Mouse (Mus musculus) limb, embryonic 11.5 days (tissue): ENCODE results near the gene Lrrc49. TPM values are rescaled to one million over a fixed set of nuclear protein-coding genes. Genes with fewer than 3 reads are reported as not detected.

Experiments
- ATAC-seq: fragments of 200-750 bp; cut with Nextera tagmentation; 2 replicates; pipeline ENCODE4 v1.8.0; 2017; ENCODE audit warnings: low read depth; ENCODE audit not compliant: insufficient number of reproducible peaks, low FRiP score, low TSS enrichment
- DNase-seq: peaks from one replicate; pipeline ENCODE4 v3.0.0-alpha.2; 2015; ENCODE audit warnings: low spot score
- H3K27ac ChIP-seq: fragments of 300-500 bp; sonication (generic); replicated peaks from 2 replicates; pipeline ENCODE4 v1.5.1; 2014; ENCODE audit warnings: low read depth, mild to moderate bottlenecking, low read length
- H3K27me3 ChIP-seq: fragments of 300-500 bp; sonication (generic); 2 replicates; pipeline ENCODE4 v1.6.1; 2014; ENCODE audit warnings: mild to moderate bottlenecking, low read length, mixed read lengths; ENCODE audit not compliant: control insufficient read depth, insufficient read depth
- H3K36me3 ChIP-seq: fragments of 300-500 bp; sonication (generic); 2 replicates; pipeline ENCODE4 v1.6.1; 2014; ENCODE audit warnings: mild to moderate bottlenecking, low read length, moderate library complexity, mixed read lengths; ENCODE audit not compliant: control insufficient read depth, insufficient read depth
- H3K4me1 ChIP-seq: fragments of 300-500 bp; sonication (generic); 2 replicates; pipeline ENCODE4 v1.6.1; 2014; ENCODE audit warnings: low read length, mixed read lengths; ENCODE audit not compliant: control insufficient read depth, insufficient read depth
- H3K4me2 ChIP-seq: fragments of 300-500 bp; sonication (generic); 2 replicates; pipeline ENCODE4 v1.6.1; 2014; ENCODE audit warnings: low read depth, mild to moderate bottlenecking, moderate library complexity; ENCODE audit not compliant: severe bottlenecking
- H3K4me3 ChIP-seq: fragments of 300-500 bp; sonication (generic); 2 replicates; pipeline ENCODE4 v1.5.1; 2014; ENCODE audit warnings: low read depth, low read length
- H3K9ac ChIP-seq: fragments of 300-500 bp; sonication (generic); 2 replicates; pipeline ENCODE4 v1.6.1; 2014; ENCODE audit warnings: mild to moderate bottlenecking, low read length
- H3K9me3 ChIP-seq: fragments of 300-500 bp; sonication (generic); 2 replicates; pipeline ENCODE4 v1.6.1; 2016; ENCODE audit warnings: low read length; ENCODE audit not compliant: control insufficient read depth
- WGBS: fragments of 180-500 bp; shearing (Covaris S2); extraction: QIAGEN DNeasy Blood & Tissue Kit; methylation state at CpG from one replicate; pipeline ENCODE4 v1.1.7; 2014; 5-methylcytosine and 5-hydroxymethylcytosine counted together
- polyA plus RNA-seq: library from polyadenylated mRNA; unstranded; fragments of >200 nt; fragmentation: Nextera tagmentation; extraction: Ambion mirVana; gene quantifications from 2 replicates; pipeline ENCODE4 v1.2.1, GENCODE M21; 2014

Gene Lrrc49
- polyA plus RNA-seq, 1 experiment from 2014 or later, result 26.5 TPM

GRCm38 (mm10) chr9:60519601-60520000 lies 168.4 kb downstream of the Lrrc49 start:
- Histone ChIP-seq H3K27ac (no peak overlapping the region), H3K4me2 (no peak overlapping the region), H3K4me3 (no peak overlapping the region), H3K36me3 (no peaks in the 10 kb centered on the region), H3K27me3 (peaks cover 13% of the 10 kb centered on the region), H3K4me1 (peaks cover 26% of the 10 kb centered on the region), H3K9ac (no peak overlapping the region), H3K9me3 (no peaks in the 10 kb centered on the region)
- DNase-seq (no peak), ATAC-seq (no peak)
- 10% methylated on average over 3 of the region's 3 CpGs for WGBS

Other genes starting within 250 kb of the Lrrc49 start
- gene Thsd4, start 166.1 kb downstream of the Lrrc49 start, polyA plus RNA-seq, result 11.8 and 12.9 TPM in 2 replicates
- 1.3 and 2.1 TPM in 2 replicates for gene Larp6, start 24.8 kb upstream of the Lrrc49 start, polyA plus RNA-seq
- gene Uaca, start 106.4 kb upstream of the Lrrc49 start, polyA plus RNA-seq, result 18.4 and 18.6 TPM in 2 replicates